16 mouse cellular contexts compared by ENCODE assay signal in the genomic region with DNA sequence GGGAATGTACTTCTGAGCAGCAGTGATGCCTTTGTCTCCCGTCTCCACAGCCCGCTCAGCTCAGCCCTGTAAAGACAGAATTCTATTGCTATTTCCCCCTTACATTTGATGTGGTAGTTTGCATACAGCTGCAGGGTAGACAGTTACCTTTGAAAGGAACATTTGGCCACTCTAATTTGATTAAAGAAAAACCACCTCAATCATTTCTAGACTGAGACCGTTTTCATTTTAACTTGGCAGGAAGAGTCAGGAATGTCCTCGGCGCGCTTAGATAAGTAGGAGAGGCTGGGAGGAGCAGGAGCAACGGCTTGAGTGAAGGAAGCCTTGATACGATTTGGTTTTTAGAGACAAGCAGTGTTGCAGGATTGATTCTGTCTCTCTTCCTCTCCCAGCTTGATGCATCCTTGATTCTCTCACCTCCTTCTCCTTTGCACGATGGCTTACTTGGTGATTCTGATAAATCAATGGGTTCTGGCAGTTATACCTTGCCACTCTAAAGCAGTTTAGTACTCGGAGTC. TPM values are rescaled to one million over a fixed set of nuclear protein-coding genes. Genes with fewer than 3 reads are reported as not detected.
DNase-seq lines count a peak whose midpoint lies in the region; ATAC-seq and TF ChIP-seq lines count a peak whose summit lies in the region.
"Had no signal": no experiment of that assay in that cellular context is flagged by ENCODE, and none has a peak within 500 bp of the region (broad histone marks: within the 10 kb centered on the region; RNA-seq: fewer than 3 reads in every experiment).

No protein-coding gene starts in this region.

- TF ChIP-seq CTCF in heart, adult 2 months (IDR thresholded peaks at IDR 0.05) = no peak
- no peak for TF ChIP-seq CTCF in MEL (IDR thresholded peaks at IDR 0.05 in 2 of 3, conservative IDR thresholded peaks at IDR 0.05 in 1 of 3; ENCODE audit: control insufficient read depth in 1 of 3, insufficient read depth in 1 of 3, low read depth in 2 of 3, low read length in 3 of 3, poor library complexity in 1 of 3, severe bottlenecking in 1 of 3)
- TF ChIP-seq CTCF in heart, postnatal 0 days (IDR thresholded peaks at IDR 0.05; ENCODE audit: low read depth) = no peak

- H3K4me1 ChIP-seq in heart, adult 2 months (ENCODE audit: control insufficient read depth, insufficient read depth, low read length) = peaks cover 12% of the 10 kb centered on the region
- 0 out of 2 replicates have a peak, but pooled peaks cover 6% of the 10 kb centered on the region for H3K4me1 ChIP-seq in midbrain, embryonic 12.5 days
- H3K4me1 ChIP-seq in midbrain, embryonic 10.5 days = no peaks in the 10 kb centered on the region
- H3K4me1 ChIP-seq in MEL (ENCODE audit: control insufficient read depth in 1 of 2, insufficient read depth in 2 of 2, low read length in 2 of 2) = peaks cover 67 to 72% of the 10 kb centered on the region in 2 experiments
- H3K4me1 ChIP-seq in heart, postnatal 0 days (ENCODE audit: control insufficient read depth, insufficient read depth) = peaks cover 13% of the 10 kb centered on the region; the same call in 1 of the 2 replicates
- H3K4me1 ChIP-seq: intestine, embryonic 15.5 days; limb, embryonic 13.5 days had no signal

- TF ChIP-seq RAD21 in MEL (IDR thresholded peaks at IDR 0.05; ENCODE audit: low read depth, low read length) = no peak

- H3K36me3 ChIP-seq in heart, adult 2 months (ENCODE audit: control insufficient read depth, insufficient read depth, low read length) = no peaks in the 10 kb centered on the region
- H3K36me3 ChIP-seq in midbrain, embryonic 12.5 days = no peaks in the 10 kb centered on the region
- no peaks in the 10 kb centered on the region for H3K36me3 ChIP-seq in midbrain, embryonic 10.5 days
- peaks cover 37 to 91% of the 10 kb centered on the region in 2 experiments for H3K36me3 ChIP-seq in MEL (ENCODE audit: control insufficient read depth in 1 of 2, insufficient read depth in 2 of 2, low read length in 2 of 2)
- H3K36me3 ChIP-seq in heart, postnatal 0 days (replicated peaks; ENCODE audit: control insufficient read depth, insufficient read depth, low read length) = no peaks in the 10 kb centered on the region
- H3K36me3 ChIP-seq: intestine, embryonic 15.5 days; limb, embryonic 13.5 days; neural tube, embryonic 13.5 days; stomach, embryonic 15.5 days had no signal

- H3K9me3 ChIP-seq in midbrain, embryonic 12.5 days = no peaks in the 10 kb centered on the region
- H3K9me3 ChIP-seq in midbrain, embryonic 10.5 days (replicated peaks) = no peaks in the 10 kb centered on the region
- no peaks in the 10 kb centered on the region for H3K9me3 ChIP-seq in MEL (replicated peaks; ENCODE audit: insufficient read depth, low read length)
- no peaks in the 10 kb centered on the region for H3K9me3 ChIP-seq in heart, postnatal 0 days (replicated peaks; ENCODE audit: control insufficient read depth, low read length)
- H3K9me3 ChIP-seq: intestine, embryonic 15.5 days; limb, embryonic 13.5 days; neural tube, embryonic 13.5 days; stomach, embryonic 15.5 days had no signal

- H3K9ac ChIP-seq in heart, adult 2 months (ENCODE audit: low read depth, low read length) = no peak overlapping the region; the same call in 1 of the 2 replicates
- no peak overlapping the region for H3K9ac ChIP-seq in midbrain, embryonic 12.5 days (replicated peaks)
- H3K9ac ChIP-seq in MEL (ENCODE audit: control insufficient read depth, low read depth, low read length, poor library complexity, severe bottlenecking) = peak overlapping the region; percentile 32; the same call in 1 of the 2 replicates
- H3K9ac ChIP-seq in heart, postnatal 0 days (replicated peaks; ENCODE audit: low read depth, low read length) = no peak overlapping the region
- H3K9ac ChIP-seq: intestine, embryonic 15.5 days; limb, embryonic 13.5 days; lung, embryonic 14.5 days; neural tube, embryonic 13.5 days; stomach, embryonic 15.5 days had no signal

- H3K27ac ChIP-seq in heart, adult 2 months = peak overlapping the region; percentile 54
- no peak overlapping the region for H3K27ac ChIP-seq in midbrain, embryonic 12.5 days (replicated peaks)
- no peak overlapping the region for H3K27ac ChIP-seq in midbrain, embryonic 10.5 days (replicated peaks)
- peak overlapping the region; percentile 98 for H3K27ac ChIP-seq in MEL (ENCODE audit: control insufficient read depth, low read depth, low read length)
- H3K27ac ChIP-seq in heart, postnatal 0 days (ENCODE audit: low read depth) = peak overlapping the region; percentile 61
- H3K27ac ChIP-seq: intestine, embryonic 15.5 days; limb, embryonic 13.5 days; neural tube, embryonic 13.5 days; stomach, embryonic 15.5 days had no signal

- peak; percentile 34; the same call in 1 of the 2 replicates for ATAC-seq in midbrain, embryonic 12.5 days (ENCODE audit: low FRiP score, low read depth)
- no peak for ATAC-seq in heart, postnatal 0 days (ENCODE audit: insufficient read depth, low read depth)
- no peak for ATAC-seq in erythroblast, adult 5-6 weeks (replicated peaks; ENCODE audit: low FRiP score, poor library complexity, severe bottlenecking)
- ATAC-seq: intestine, embryonic 15.5 days had no signal

- no peaks in the 10 kb centered on the region; the same call in none of the 2 replicates for H3K79me2 ChIP-seq in heart, adult 2 months (replicated peaks; ENCODE audit: control insufficient read depth, insufficient read depth, low read length)
- peaks cover 59% of the 10 kb centered on the region for H3K79me2 ChIP-seq in MEL (ENCODE audit: control insufficient read depth, insufficient read depth, low read length, poor library complexity)

- intact Hi-C loops in heart, adult 2 months (cut with DNase I) = no loop called here

- TF ChIP-seq POLR2A in heart, adult 2 months (IDR thresholded peaks at IDR 0.05; ENCODE audit: insufficient read depth, low read depth, low read length) = no peak
- peak in 1 of 2 experiments; percentile 56; a peak in 1 of 4 replicates for TF ChIP-seq POLR2A in MEL (IDR thresholded peaks at IDR 0.05; ENCODE audit: control insufficient read depth in 1 of 2, insufficient read depth in 1 of 2, low read depth in 1 of 2, low read length in 2 of 2, poor library complexity in 1 of 2)

- 37% methylated on average over 10 of the region's 10 CpGs for WGBS in heart, adult 2 months
- 76% methylated on average over 10 of the region's 10 CpGs for WGBS in midbrain, embryonic 12.5 days
- 90% methylated on average over 10 of the region's 10 CpGs for WGBS in midbrain, embryonic 10.5 days
- 39% methylated on average over 10 of the region's 10 CpGs for WGBS in heart, postnatal 0 days

- peak in 1 of 2 experiments; percentile 9 for DNase-seq in heart, adult 2 months
- no peak for DNase-seq in heart, postnatal 4 days
- no peak for DNase-seq in midbrain, embryonic 10.5 days (ENCODE audit: low spot score)
- no peak for DNase-seq in MEL (ENCODE audit: low read depth, low spot score)
- no peak for DNase-seq in heart, postnatal 0 days (ENCODE audit: low spot score)
- DNase-seq in cerebellum, postnatal 25 days = no peak
- DNase-seq: adrenal gland, postnatal 25 days; cerebellum, adult 9-11 months; kidney, postnatal 14 days had no signal

- no peak overlapping the region; the same call in 1 of the 2 replicates for H3K4me3 ChIP-seq in heart, adult 2 months
- no peak overlapping the region for H3K4me3 ChIP-seq in midbrain, embryonic 12.5 days
- no peak overlapping the region for H3K4me3 ChIP-seq in midbrain, embryonic 10.5 days
- H3K4me3 ChIP-seq in MEL (ENCODE audit: control insufficient read depth in 1 of 2, insufficient read depth in 1 of 2, low read depth in 2 of 2, low read length in 2 of 2) = no peak overlapping the region
- no peak overlapping the region for H3K4me3 ChIP-seq in heart, postnatal 0 days (ENCODE audit: low read depth, low read length)
- H3K4me3 ChIP-seq: intestine, embryonic 15.5 days; limb, embryonic 13.5 days; neural tube, embryonic 13.5 days; stomach, embryonic 15.5 days had no signal

- no peak for TF ChIP-seq EP300 in heart, adult 2 months (IDR thresholded peaks at IDR 0.05; ENCODE audit: insufficient read depth, low read depth, low read length)
- TF ChIP-seq EP300 in MEL (IDR thresholded peaks at IDR 0.05; ENCODE audit: low read depth in 1 of 2, low read length in 2 of 2) = peak; percentile 41 to 71; a peak in 3 of 4 replicates
- TF ChIP-seq EP300 in heart, postnatal 0 days (IDR thresholded peaks at IDR 0.05; ENCODE audit: low read depth) = no peak

- no peaks in the 10 kb centered on the region for H3K27me3 ChIP-seq in heart, adult 2 months (ENCODE audit: control insufficient read depth, insufficient read depth, low read length)
- H3K27me3 ChIP-seq in midbrain, embryonic 12.5 days = no peaks in the 10 kb centered on the region
- H3K27me3 ChIP-seq in midbrain, embryonic 10.5 days (ENCODE audit: low read depth, poor library complexity, severe bottlenecking) = no peaks in the 10 kb centered on the region
- no peaks in the 10 kb centered on the region for H3K27me3 ChIP-seq in MEL (ENCODE audit: control insufficient read depth in 1 of 2, insufficient read depth in 2 of 2, low read length in 2 of 2)
- no peaks in the 10 kb centered on the region for H3K27me3 ChIP-seq in heart, postnatal 0 days (ENCODE audit: control insufficient read depth, insufficient read depth, low read length)
- H3K27me3 ChIP-seq: intestine, embryonic 15.5 days; limb, embryonic 13.5 days; neural tube, embryonic 13.5 days; stomach, embryonic 15.5 days had no signal

- H3K4me2 ChIP-seq in midbrain, embryonic 12.5 days (replicated peaks) = no peak overlapping the region
- peak overlapping the region; percentile 16 for H3K4me2 ChIP-seq in heart, postnatal 0 days (ENCODE audit: low read depth, low read length)
- H3K4me2 ChIP-seq: intestine, embryonic 15.5 days; limb, embryonic 13.5 days; lung, embryonic 14.5 days; neural tube, embryonic 13.5 days; stomach, embryonic 15.5 days had no signal

TF ChIP-seq in MEL, 35 proteins besides CTCF, POLR2A, EP300 and RAD21 (continues in another document):
- no peak for TF ChIP-seq NRF1 (IDR thresholded peaks at IDR 0.05; ENCODE audit: insufficient read depth, low read depth, low read length, poor library complexity, severe bottlenecking)
- TF ChIP-seq GATA1 (IDR thresholded peaks at IDR 0.05; ENCODE audit: low read depth, low read length) = peak; percentile 40; the same call in 1 of the 2 replicates

RNA-seq across cellular contexts. Expression of gene Cdk6, which starts 15.0 kb away (rescaled TPM):
- total RNA-seq in heart, adult 2 months (2021) = 10 to 100 TPM in 1 of 2 experiments, 1 to 10 TPM in 1; 8.1 to 10.6 TPM
- polyA plus RNA-seq in heart, adult 2 months (2012; rRNA removed) = 4.0 and 5.9 TPM in 2 replicates
- total RNA-seq in heart, postnatal 4 days (2021) = 10 to 100 TPM; 45.6 to 47.5 TPM
- polyA plus RNA-seq in midbrain, embryonic 12.5 days (2016; fragmentation: Nextera tagmentation; extraction: Ambion mirVana) = 16.5 and 18.0 TPM in 2 replicates
- polyA plus RNA-seq in midbrain, embryonic 10.5 days (2016; fragmentation: Nextera tagmentation; extraction: Ambion mirVana) = 16.5 and 21.6 TPM in 2 replicates
- 195 and 197 TPM in 2 replicates for total RNA-seq in MEL (2012; rRNA removed)
- polyA plus RNA-seq in MEL (2012; ENCODE audit: insufficient read depth in 1 of 2, insufficient read length in 2 of 2, low read depth in 1 of 2, low replicate concordance in 2 of 2, missing spikeins in 1 of 2) = 100 to 1,000 TPM in 1 of 2 experiments, 10 to 100 TPM in 1; 79.0 to 318 TPM
- total RNA-seq in heart, postnatal 0 days (2014; rRNA removed; ENCODE audit: low replicate concordance) = 43.0 and 55.2 TPM in 2 replicates
- 17.7 and 19.2 TPM in 2 replicates for polyA plus RNA-seq in heart, postnatal 0 days (2015; fragmentation: Nextera tagmentation; extraction: Ambion mirVana)
- total RNA-seq in erythroblast, adult 5-6 weeks (2015; ENCODE audit: low replicate concordance) = 30.5 and 40.5 TPM in 2 replicates
- 16.2 and 21.3 TPM in 2 replicates for total RNA-seq in erythroblast, adult 5-6 weeks (2017; ENCODE audit: low replicate concordance)

Comparison
In these comparisons a context has a peak if more than half of its experiments do, and no peak if none do; other contexts are left out.
1. H3K27ac ChIP-seq: peak in heart, adult 2 months (single experiment), MEL (single experiment) and heart, postnatal 0 days (single experiment); none in midbrain, embryonic 12.5 days (single experiment) and midbrain, embryonic 10.5 days (single experiment).